Mouse (Mus musculus) brain, embryonic 14.5 days (tissue): Measurements from ENCODE around the gene Cck.

Experiments
- CTCF ChIP-seq: fragments of 200-500 bp; IDR thresholded peaks from 2 replicates; pipeline ENCODE4 v1.5.1; 2012; ENCODE audit warnings: inconsistent platforms, mild to moderate bottlenecking, moderate library complexity, borderline replicate concordance; ENCODE audit not compliant: insufficient read depth, insufficient read length; ENCODE audit errors: extremely low read depth
- POLR2A ChIP-seq: fragments of 200-500 bp; IDR thresholded peaks from 2 replicates; pipeline ENCODE4 v1.6.1; 2012; ENCODE audit warnings: mild to moderate bottlenecking, inconsistent platforms, borderline replicate concordance; ENCODE audit not compliant: poor library complexity, insufficient read depth, insufficient read length, severe bottlenecking; ENCODE audit errors: extremely low read depth

GRCm38 (mm10) chr9:121494006-121494767 lies 1.3 kb downstream of the Cck start:
- TF ChIP-seq CTCF (no peak), POLR2A (no peak)
